Mouse (Mus musculus): ENCODE results near the gene Samsn1. TPM values are rescaled to one million over a fixed set of nuclear protein-coding genes. Genes with fewer than 3 reads are reported as not detected.

The Samsn1 gene
- total RNA-seq, 2 experiments from 2014 or later: 1.0 to 2.0 TPM

GRCm38 (mm10) chr16:75961036-75961435 is 61.0 kb downstream of the Samsn1 start:
- no peak for DNase-seq (ENCODE audit: low spot score in 2 of 2)

DNA sequence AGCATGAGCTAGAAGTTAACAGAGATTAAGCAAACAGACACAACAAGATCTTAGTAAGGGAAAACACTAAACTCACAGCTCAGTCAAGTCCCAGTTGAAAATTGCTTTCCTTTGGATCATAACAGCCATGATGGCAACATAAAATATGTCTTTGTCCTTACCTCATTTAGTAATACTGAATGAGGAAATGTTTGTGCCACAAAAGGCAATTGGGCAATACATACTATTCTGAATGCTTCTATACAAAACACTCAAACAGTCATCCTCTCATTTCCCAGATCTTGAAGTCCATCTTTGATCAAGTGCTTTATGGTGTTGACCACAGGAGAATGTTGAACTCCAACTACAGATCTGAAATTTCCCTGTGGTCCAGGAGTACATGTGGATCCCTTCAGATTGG is 88.7 kb downstream of the Samsn1 start:
- DNase-seq (ENCODE audit: low spot score in 2 of 2): no peak

GRCm38 (mm10) chr16:75930222-75930553 is 91.9 kb downstream of the Samsn1 start:
- DNase-seq (ENCODE audit: low spot score in 2 of 2): no peak

GRCm38 (mm10) chr16:75929536-75930221 is 92.4 kb downstream of the Samsn1 start:
- no peak for DNase-seq (ENCODE audit: low spot score in 2 of 2)

GRCm38 (mm10) chr16:75926511-75926910 is 95.6 kb downstream of the Samsn1 start:
- DNase-seq (ENCODE audit: low spot score in 2 of 2): no peak

DNA sequence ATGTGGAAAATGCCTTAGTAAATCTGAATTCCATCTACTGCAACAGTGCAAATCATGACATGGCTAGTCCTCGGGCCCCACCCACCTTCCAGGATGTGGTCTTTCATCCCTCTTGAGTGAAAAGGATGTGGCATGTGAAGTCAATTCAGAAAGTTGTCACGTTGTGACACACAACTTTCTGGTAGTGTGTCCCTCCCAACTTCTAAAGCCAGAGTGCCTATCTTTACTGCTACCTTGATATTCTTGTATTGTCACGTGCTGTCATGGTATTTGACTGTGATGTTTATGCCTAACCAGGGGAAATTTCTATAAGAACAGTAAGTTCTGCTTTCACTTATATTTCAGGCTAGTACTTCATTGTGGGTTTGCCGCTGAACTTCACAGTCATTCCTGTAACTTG is 101.2 kb downstream of the Samsn1 start:
- no peak for DNase-seq (ENCODE audit: low spot score in 2 of 2)

- DNase-seq (ENCODE audit: low spot score in 2 of 2): no peak
These were observed 102.8 kb downstream of the Samsn1 start for GRCm38 (mm10) chr16:75919298-75919697.

GRCm38 (mm10) chr16:75917712-75918111 is 104.4 kb downstream of the Samsn1 start:
- DNase-seq (ENCODE audit: low spot score in 2 of 2): no peak

GRCm38 (mm10) chr16:75912051-75912450 is 110.0 kb downstream of the Samsn1 start:
- no peak for DNase-seq (ENCODE audit: low spot score in 2 of 2)

DNA sequence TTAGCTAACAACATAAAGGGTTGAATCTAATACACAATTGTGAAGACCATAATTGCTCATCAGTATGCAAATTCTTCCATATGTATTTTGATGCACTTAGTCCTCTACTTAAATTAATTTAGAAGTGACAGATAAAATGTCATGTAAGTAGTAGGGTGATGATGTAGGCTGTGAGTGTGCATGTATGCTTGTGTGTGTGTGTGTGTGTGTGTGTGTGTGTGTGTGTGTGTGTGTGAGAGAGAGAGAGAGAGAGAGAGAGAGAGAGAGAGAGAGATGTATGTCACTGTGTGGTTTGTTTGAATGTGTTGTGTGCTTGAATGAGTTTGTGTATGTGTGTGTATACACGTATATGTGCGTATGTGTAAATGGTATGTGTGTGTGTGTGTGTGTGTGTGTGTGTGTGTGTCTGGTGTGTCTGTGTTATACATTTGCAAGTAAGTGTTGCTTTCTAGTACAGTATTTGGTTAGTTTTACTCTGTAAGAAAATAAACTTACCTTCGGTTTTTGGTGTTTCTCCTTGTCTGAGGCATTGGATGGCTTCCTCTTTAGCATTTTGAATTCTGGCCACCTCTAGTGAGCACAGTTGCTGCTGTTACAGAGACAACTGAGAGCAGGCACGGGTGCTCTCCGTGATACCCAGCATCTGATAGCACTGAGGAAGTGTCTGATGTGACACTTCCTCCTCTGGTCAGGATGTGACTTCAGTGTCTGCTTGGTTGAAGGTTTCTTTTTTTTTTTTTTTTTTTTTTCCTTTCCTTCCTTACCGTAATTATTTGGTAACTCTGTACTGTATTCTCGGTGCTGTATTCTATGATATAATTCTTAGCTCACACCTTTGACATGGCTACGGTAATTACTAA is 113.2 kb downstream of the Samsn1 start:
- DNase-seq (ENCODE audit: low spot score in 2 of 2): no peak

GRCm38 (mm10) chr16:75906790-75907189 is 115.3 kb downstream of the Samsn1 start:
- no peak for DNase-seq (ENCODE audit: low spot score in 2 of 2)

DNA sequence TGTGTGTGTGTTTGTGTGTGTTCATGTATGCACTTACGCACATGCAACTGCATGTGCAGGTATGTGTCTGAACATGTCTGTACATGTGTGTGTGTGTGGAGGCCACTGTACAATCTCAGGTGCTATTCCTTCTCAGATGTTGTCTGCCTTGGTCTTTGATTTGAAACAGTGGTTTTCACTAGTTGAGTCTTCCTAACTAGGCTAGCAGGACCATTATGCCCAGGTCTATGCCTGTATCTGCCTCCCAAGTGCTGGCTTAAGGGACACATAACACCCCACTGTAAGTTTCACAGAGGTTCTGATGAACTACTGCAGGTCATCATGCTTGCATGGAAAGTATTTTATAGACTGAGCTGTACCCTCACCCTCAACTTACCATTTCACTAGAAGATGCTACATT is 115.8 kb downstream of the Samsn1 start:
- no peak for DNase-seq (ENCODE audit: low spot score in 2 of 2)

GRCm38 (mm10) chr16:75905324-75905723 is 116.8 kb downstream of the Samsn1 start:
- no peak for DNase-seq (ENCODE audit: low spot score in 2 of 2)

GRCm38 (mm10) chr16:75904072-75904471 is 118.0 kb downstream of the Samsn1 start:
- DNase-seq (ENCODE audit: low spot score in 2 of 2): no peak

DNA sequence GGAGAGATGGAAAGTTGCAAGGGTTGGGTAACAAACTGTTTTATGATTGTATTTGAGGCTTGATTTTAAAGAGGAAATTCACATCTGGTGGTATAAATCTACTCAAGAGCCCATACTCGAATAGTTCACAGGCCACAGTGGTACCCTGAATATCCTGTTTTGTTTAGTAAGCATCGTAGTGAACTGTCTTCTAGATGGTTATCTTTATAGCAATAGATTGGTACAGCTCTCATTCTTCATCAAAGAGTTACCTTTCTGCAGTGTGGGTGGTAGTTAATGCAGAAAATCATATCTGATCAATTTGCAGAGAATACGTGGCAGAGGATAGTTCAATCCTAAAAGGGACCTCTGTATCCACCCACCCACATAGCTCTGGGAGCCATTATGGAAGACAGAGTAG is 119.1 kb downstream of the Samsn1 start:
- DNase-seq (ENCODE audit: low spot score in 2 of 2): no peak

GRCm38 (mm10) chr16:75899885-75900620 is 122.0 kb downstream of the Samsn1 start:
- no peak for DNase-seq (ENCODE audit: low spot score in 2 of 2)

DNA sequence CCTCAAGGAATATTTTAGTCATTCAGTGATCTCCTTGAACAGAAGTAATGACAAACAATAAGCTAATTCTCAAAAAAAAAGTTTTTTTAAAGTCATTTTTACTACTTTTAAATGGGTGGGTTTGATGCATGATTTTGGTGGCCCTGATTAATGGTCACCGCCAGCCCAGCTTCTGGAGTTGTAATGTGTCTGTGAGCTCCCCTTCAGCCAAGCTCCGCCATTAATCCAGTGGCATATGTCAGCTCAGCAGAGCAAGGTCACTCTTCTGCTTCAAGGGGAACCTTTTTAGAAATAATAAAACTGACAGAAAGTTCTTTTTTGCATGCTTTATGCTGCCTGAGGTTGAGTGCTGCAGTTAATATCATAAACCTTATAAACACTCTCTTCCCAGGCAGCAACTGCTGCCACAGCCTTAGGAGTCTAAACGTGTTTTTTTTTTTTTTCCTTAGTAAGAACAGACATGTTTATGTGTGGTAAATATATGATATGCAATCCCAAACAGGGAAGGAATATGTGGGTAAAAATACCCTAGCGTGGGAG is 124.2 kb downstream of the Samsn1 start:
- DNase-seq (ENCODE audit: low spot score in 2 of 2): no peak

- no peak for DNase-seq (ENCODE audit: low spot score in 2 of 2)
These were observed 127.7 kb downstream of the Samsn1 start for GRCm38 (mm10) chr16:75894263-75894901.

- DNase-seq (ENCODE audit: low spot score in 2 of 2): no peak
These were observed 128.6 kb downstream of the Samsn1 start for GRCm38 (mm10) chr16:75893470-75893869.

DNA sequence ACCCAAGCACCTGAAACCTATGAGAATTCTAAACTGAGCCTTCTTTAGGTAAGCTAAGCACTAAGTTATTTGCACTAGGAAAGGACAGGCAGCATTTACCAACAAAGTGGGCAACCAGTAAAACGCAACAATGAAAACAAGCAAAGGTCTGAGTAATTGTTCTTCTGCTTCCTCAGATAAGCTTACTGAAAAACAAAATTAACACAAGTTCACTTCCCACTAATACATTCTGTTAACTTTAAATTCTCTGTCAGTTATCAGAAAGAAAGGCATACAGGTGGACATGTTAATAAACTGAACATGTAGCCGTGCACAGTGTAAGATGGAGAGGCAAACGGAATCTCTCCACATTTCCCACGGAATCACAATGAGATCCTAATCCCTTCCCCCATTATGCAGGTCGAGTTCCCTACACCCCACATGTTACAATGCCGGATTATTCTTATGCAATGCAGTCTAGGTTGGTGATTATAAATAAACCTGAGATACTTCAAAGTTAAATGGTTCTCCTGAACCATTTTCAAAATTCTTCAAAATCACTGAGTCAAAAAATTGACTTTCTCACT is 132.9 kb downstream of the Samsn1 start:
- DNase-seq (ENCODE audit: low spot score in 2 of 2): no peak

DNA sequence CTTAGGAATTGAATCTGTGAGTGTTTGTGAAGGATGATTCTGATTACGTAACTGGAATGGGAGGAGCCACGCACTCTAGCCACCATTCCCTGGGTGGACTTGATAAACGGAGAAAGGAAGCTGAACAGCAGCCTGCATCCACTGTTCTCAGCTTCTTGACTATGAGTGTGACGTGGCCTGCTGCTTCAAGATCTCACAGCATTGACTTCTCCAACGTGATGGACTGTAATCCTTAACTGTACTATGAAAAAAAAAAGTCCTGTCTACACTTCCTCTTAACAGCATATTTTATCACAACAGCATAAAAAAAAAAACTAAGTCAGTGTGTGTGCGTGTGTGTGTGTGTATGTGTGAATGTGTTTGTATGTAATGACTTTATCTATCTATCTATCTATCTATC is 134.9 kb downstream of the Samsn1 start:
- no peak for DNase-seq (ENCODE audit: low spot score in 2 of 2)
